Mouse (Mus musculus): Measurements from ENCODE around the gene Emc3. TPM values are rescaled to one million over a fixed set of nuclear protein-coding genes. Genes with fewer than 3 reads are reported as not detected.

Emc3 gene
- polyA plus RNA-seq, 1 experiment from 2014 or later = 77.7 TPM

Small RNAs within 50 kb of the gene (microRNA-seq; reads per million reads assigned to microRNA genes)
- not detected for gene Gm23365 (ENCODE audit: insufficient number of aligned reads)

Other genes starting within 250 kb of the Emc3 start
- gene Cpne9, start 249.3 kb downstream of the Emc3 start, polyA plus RNA-seq (2014; fragmentation: Nextera tagmentation; extraction: Ambion mirVana) = 0.13 and 0.52 TPM in 2 replicates
- 31.9 and 35.4 TPM in 2 replicates for gene Brpf1, start 224.5 kb downstream of the Emc3 start, polyA plus RNA-seq (2014; fragmentation: Nextera tagmentation; extraction: Ambion mirVana)
- 14.2 and 14.5 TPM in 2 replicates for gene Ogg1, start 204.7 kb downstream of the Emc3 start, polyA plus RNA-seq (2014; fragmentation: Nextera tagmentation; extraction: Ambion mirVana)
- 47.8 and 52.5 TPM in 2 replicates for gene Camk1, start 187.7 kb downstream of the Emc3 start, polyA plus RNA-seq (2014; fragmentation: Nextera tagmentation; extraction: Ambion mirVana)
- 72.5 and 76.3 TPM in 2 replicates for gene Tada3, start 153.8 kb downstream of the Emc3 start, polyA plus RNA-seq (2014; fragmentation: Nextera tagmentation; extraction: Ambion mirVana)
- 180 and 182 TPM in 2 replicates for gene Arpc4, start 153.5 kb downstream of the Emc3 start, polyA plus RNA-seq (2014; fragmentation: Nextera tagmentation; extraction: Ambion mirVana)
- gene Ttll3, start 142.4 kb downstream of the Emc3 start, polyA plus RNA-seq (2014; fragmentation: Nextera tagmentation; extraction: Ambion mirVana) = 5.1 and 6.0 TPM in 2 replicates
- gene Rpusd3, start 112.3 kb downstream of the Emc3 start, polyA plus RNA-seq (2014; fragmentation: Nextera tagmentation; extraction: Ambion mirVana) = 26.7 and 28.5 TPM in 2 replicates
- gene Cidec, start 95.9 kb downstream of the Emc3 start, polyA plus RNA-seq (2014; fragmentation: Nextera tagmentation; extraction: Ambion mirVana) = not detected in 2 replicates
- 66.1 and 75.0 TPM in 2 replicates for gene Jagn1, start 89.1 kb downstream of the Emc3 start, polyA plus RNA-seq (2014; fragmentation: Nextera tagmentation; extraction: Ambion mirVana)
- 1.0 and 1.2 TPM in 2 replicates for gene Il17re, start 73.2 kb downstream of the Emc3 start, polyA plus RNA-seq (2014; fragmentation: Nextera tagmentation; extraction: Ambion mirVana)
- gene Il17rc, start 60.2 kb downstream of the Emc3 start, polyA plus RNA-seq (2014; fragmentation: Nextera tagmentation; extraction: Ambion mirVana) = 3.4 and 4.2 TPM in 2 replicates
- gene Creld1, start 48.4 kb downstream of the Emc3 start, polyA plus RNA-seq (2014; fragmentation: Nextera tagmentation; extraction: Ambion mirVana) = 36.3 and 41.6 TPM in 2 replicates
- 1.4 and 2.1 TPM in 2 replicates for gene Prrt3, start 29.7 kb downstream of the Emc3 start, polyA plus RNA-seq (2014; fragmentation: Nextera tagmentation; extraction: Ambion mirVana)
- gene Fancd2, start within 50 bp of the Emc3 start, polyA plus RNA-seq (2014; fragmentation: Nextera tagmentation; extraction: Ambion mirVana) = 25.0 and 25.1 TPM in 2 replicates
- 0.24 TPM in 1 of 2 replicates, not detected in the other for gene Fancd2os, start 69.1 kb upstream of the Emc3 start, polyA plus RNA-seq (2014; fragmentation: Nextera tagmentation; extraction: Ambion mirVana)
- gene Brk1, start 73.1 kb upstream of the Emc3 start, polyA plus RNA-seq (2014; fragmentation: Nextera tagmentation; extraction: Ambion mirVana) = 198 and 200 TPM in 2 replicates
- 63.7 and 64.4 TPM in 2 replicates for gene Vhl, start 92.3 kb upstream of the Emc3 start, polyA plus RNA-seq (2014; fragmentation: Nextera tagmentation; extraction: Ambion mirVana)
- gene Irak2, start 106.8 kb upstream of the Emc3 start, polyA plus RNA-seq (2014; fragmentation: Nextera tagmentation; extraction: Ambion mirVana) = 1.6 and 2.1 TPM in 2 replicates
- gene Tatdn2, start 165.4 kb upstream of the Emc3 start, polyA plus RNA-seq (2014; fragmentation: Nextera tagmentation; extraction: Ambion mirVana) = 0.88 and 1.5 TPM in 2 replicates
- 0.32 and 1.2 TPM in 2 replicates for gene Ghrl, start 188.2 kb upstream of the Emc3 start, polyA plus RNA-seq (2014; fragmentation: Nextera tagmentation; extraction: Ambion mirVana)
- gene Sec13, start 209.1 kb upstream of the Emc3 start, polyA plus RNA-seq (2014; fragmentation: Nextera tagmentation; extraction: Ambion mirVana) = 248 and 282 TPM in 2 replicates